Mouse (Mus musculus) C2C12 (cell line): ENCODE data around the gene Tac2.

Source experiments
- CTCF ChIP-seq: IDR thresholded peaks from one replicate; pipeline ENCODE4 v1.5.1; 2011; ENCODE audit not compliant: control insufficient read depth, insufficient read depth, insufficient read length
- MAX ChIP-seq: IDR thresholded peaks from one replicate; pipeline ENCODE4 v1.6.1; 2011; ENCODE audit warnings: mild to moderate bottlenecking, control low read depth
- MYOD1 ChIP-seq: IDR thresholded peaks from one replicate; pipeline ENCODE4 v1.6.1; 2011; ENCODE audit warnings: low read depth; ENCODE audit not compliant: control insufficient read depth, insufficient read length
- MYOG ChIP-seq: IDR thresholded peaks from one replicate; pipeline ENCODE4 v1.6.1; 2011; ENCODE audit not compliant: control insufficient read depth, insufficient read length; ENCODE audit errors: extremely low read depth
- USF1 ChIP-seq: IDR thresholded peaks from one replicate; pipeline ENCODE4 v1.6.1; 2011; ENCODE audit warnings: low read depth, mild to moderate bottlenecking, control low read depth, moderate library complexity

GRCm38 (mm10) chr10:127739083-127739660 lies 14.9 kb downstream of the Tac2 start, which contains the start of gene Zbtb39:
- peak; percentile 99 for TF ChIP-seq CTCF
- no peak for TF ChIP-seq MAX
- no peak for TF ChIP-seq MYOG
- no peak for TF ChIP-seq USF1
- no peak for TF ChIP-seq MYOD1
